1 mouse cellular context compared by ENCODE assay signal in genomic region chr2:164868491-164868890, GRCm38 (mm10).
TF ChIP-seq lines count a peak whose summit lies in the region.

No protein-coding gene starts in this region.

TF ChIP-seq in CH12.LX, 34 proteins besides CTCF, POLR2A, EP300 and RAD21:
- TF ChIP-seq IRF4 (IDR thresholded peaks at IDR 0.05; ENCODE audit: low read depth, low read length) (peak; percentile 66), SMC3 (IDR thresholded peaks at IDR 0.05; ENCODE audit: low read depth, low read length) (no peak)
